Mouse (Mus musculus) stomach, postnatal 0 days (tissue): ENCODE data around the gene Zfp825. TPM values are rescaled to one million over a fixed set of nuclear protein-coding genes. Genes with fewer than 3 reads are reported as not detected.
"Not testable (repeated sequence)": the region's sequence is repeated elsewhere in the genome, so short reads cannot be mapped to it uniquely, and the experiment has no call there.

Experiments used
- ATAC-seq: fragments of 200-750 bp; cut with Nextera tagmentation; 2 replicates; pipeline ENCODE4 v1.8.0; 2017; ENCODE audit not compliant: low FRiP score, low TSS enrichment
- DNase-seq: peaks from one replicate; pipeline ENCODE4 v3.0.0-alpha.2; 2016; ENCODE audit warnings: low spot score
- H3K27ac ChIP-seq: fragments of 300-500 bp; sonication (generic); replicated peaks from 2 replicates; pipeline ENCODE4 v1.5.1; 2014; ENCODE audit warnings: mild to moderate bottlenecking, control low read depth
- H3K27me3 ChIP-seq: fragments of 300-500 bp; sonication (generic); 2 replicates; pipeline ENCODE4 v1.6.1; 2014; ENCODE audit warnings: low read length; ENCODE audit not compliant: control insufficient read depth, insufficient read depth
- H3K36me3 ChIP-seq: fragments of 300-500 bp; sonication (generic); 2 replicates; pipeline ENCODE4 v1.6.1; 2014; ENCODE audit warnings: low read length, mixed read lengths; ENCODE audit not compliant: control insufficient read depth, insufficient read depth
- H3K4me1 ChIP-seq: fragments of 300-500 bp; sonication (generic); replicated peaks from 2 replicates; pipeline ENCODE4 v1.6.1; 2014; ENCODE audit warnings: antibody characterized with exemption; ENCODE audit not compliant: control insufficient read depth, insufficient read depth
- H3K4me2 ChIP-seq: fragments of 300-500 bp; sonication (generic); replicated peaks from 2 replicates; pipeline ENCODE4 v1.6.1; 2014; ENCODE audit warnings: low read depth, mild to moderate bottlenecking, control low read depth, moderate library complexity
- H3K4me3 ChIP-seq: fragments of 300-500 bp; sonication (generic); 2 replicates; pipeline ENCODE4 v1.5.1; 2014; ENCODE audit warnings: low read depth, low read length, control low read depth
- H3K9ac ChIP-seq: fragments of 300-500 bp; sonication (generic); 2 replicates; pipeline ENCODE4 v1.6.1; 2014; ENCODE audit warnings: mild to moderate bottlenecking, low read length, control low read depth, mixed read lengths
- H3K9me3 ChIP-seq: fragments of 300-500 bp; sonication (generic); 2 replicates; pipeline ENCODE4 v1.6.1; 2016; ENCODE audit warnings: low read length; ENCODE audit not compliant: control insufficient read depth
- CTCF ChIP-seq: IDR thresholded peaks from 2 replicates; pipeline ENCODE4 v1.5.1; 2016; ENCODE audit warnings: antibody characterized with exemption, low read depth, mild to moderate bottlenecking, moderate library complexity
- EP300 ChIP-seq: optimal IDR thresholded peaks from 2 replicates; pipeline ENCODE3; 2016; ENCODE audit warnings: antibody characterized with exemption
- WGBS: fragments of 180-500 bp; shearing (Covaris S2); extraction: QIAGEN DNeasy Blood & Tissue Kit; methylation state at CpG from one replicate; pipeline ENCODE4 v1.1.7; 2014; 5-methylcytosine and 5-hydroxymethylcytosine counted together
- polyA plus RNA-seq: library from polyadenylated mRNA; unstranded; fragments of >200 nt; fragmentation: Nextera tagmentation; extraction: Ambion mirVana; gene quantifications from 2 replicates; pipeline ENCODE4 v1.2.1, GENCODE M21; 2015

Gene Zfp825
- 10.6 and 10.7 TPM in 2 replicates for polyA plus RNA-seq

DNA sequence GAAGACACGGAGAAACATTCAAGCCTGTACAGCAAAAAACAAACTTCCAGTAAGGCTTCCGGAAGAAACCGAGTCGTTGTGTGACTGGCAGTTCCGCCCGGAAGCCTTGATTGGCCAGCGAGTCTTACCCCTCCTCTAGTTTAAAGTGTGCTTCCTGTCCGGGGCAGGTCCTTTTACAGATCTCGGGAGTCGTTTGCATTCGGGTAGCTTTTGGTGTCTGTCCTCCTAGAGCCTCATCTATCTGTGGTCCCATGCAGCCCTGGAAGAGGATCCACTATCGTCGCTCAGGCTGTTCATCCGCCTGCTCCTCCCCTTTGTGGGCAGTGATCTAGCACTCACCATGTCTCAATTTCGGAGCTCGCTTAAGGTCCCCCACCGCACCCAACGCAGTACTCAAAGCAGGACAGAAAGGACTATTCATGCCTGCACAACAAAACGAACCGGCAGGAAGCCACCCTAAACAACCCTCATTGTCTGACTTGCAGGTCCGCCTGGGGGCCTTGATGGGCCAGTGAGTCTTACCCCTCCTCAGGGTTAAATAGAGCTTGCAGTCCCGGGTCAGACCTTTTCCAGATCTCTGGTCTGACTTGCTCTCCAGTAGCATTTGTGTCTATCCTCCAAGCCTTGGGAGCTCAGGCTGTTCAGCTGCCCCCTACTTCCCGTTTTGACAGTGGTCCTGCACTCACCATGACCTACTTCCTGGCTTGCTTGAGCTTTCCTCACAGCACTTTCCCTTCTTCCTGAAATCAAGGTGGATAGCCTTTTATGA is at the start of gene Zfp825:
TSS of gene Zfp825 (minus strand) at position 82 of the 769 bp plus-strand sequence.
- under 1% methylated on average over 23 of the region's 23 CpGs for WGBS
- Histone ChIP-seq H3K4me1 (no peaks in the 10 kb centered on the region), H3K27ac (peak within 1 kb of the TSS; percentile 91), H3K9ac (peak within 1 kb of the TSS; percentile 75), H3K4me2 (peak within 1 kb of the TSS; percentile 91), H3K27me3 (no peaks in the 10 kb centered on the region), H3K36me3 (no peaks in the 10 kb centered on the region), H3K9me3 (no peaks in the 10 kb centered on the region), H3K4me3 (peak within 1 kb of the TSS; percentile 60)
- ATAC-seq (peak; percentile 97), DNase-seq (peak; percentile 83)
- TF ChIP-seq CTCF (no peak; the same call in 1 of the 2 replicates), EP300 (no peak)

DNA sequence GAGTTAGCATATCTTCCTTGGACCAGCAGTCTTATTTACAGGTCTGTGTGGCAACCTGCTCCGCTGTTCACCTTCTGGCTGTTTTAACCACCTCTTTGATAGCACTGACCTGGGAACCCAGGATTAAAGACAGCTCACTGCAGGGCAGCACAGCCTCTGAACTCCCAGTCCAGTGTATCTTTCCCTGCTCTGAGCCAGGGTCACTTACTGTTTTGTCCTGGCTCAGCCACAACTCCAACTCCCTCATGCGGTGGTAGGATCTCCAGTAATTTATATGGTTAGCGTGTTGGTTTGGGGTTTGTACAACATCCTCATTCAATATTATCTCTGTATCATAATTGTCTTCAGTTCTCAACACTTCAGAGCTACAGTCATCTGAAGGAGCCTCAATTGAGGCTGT is 41.6 kb upstream of the Zfp825 start:
- H3K9ac ChIP-seq, ATAC-seq, H3K27me3 ChIP-seq, H3K4me3 ChIP-seq, DNase-seq, H3K36me3 ChIP-seq, H3K4me2 ChIP-seq, H3K9me3 ChIP-seq, H3K4me1 ChIP-seq, H3K27ac ChIP-seq: not testable (repeated sequence)
- 89% methylated on average over 3 of the region's 3 CpGs for WGBS

DNA sequence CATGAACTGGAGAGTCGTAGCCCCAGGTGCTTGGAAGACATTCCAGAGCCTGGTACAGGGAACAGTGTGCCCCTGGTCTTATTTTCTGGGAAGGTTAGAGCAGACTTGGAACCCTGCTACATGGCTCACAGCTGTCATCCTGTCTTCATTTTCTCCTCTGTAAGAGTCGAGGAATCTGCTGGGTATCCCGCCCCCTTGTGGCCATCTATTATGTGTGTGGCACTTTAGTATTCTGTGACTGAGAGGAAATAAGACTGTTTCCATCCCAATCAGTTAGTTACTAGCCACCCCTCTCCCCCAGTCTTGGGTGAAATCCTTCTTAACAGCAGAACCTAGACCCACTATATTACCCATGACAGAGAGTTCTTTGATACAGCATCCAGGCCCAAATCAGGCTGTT is 41.1 kb upstream of the Zfp825 start:
- not testable (repeated sequence) for H3K36me3 ChIP-seq, H3K9me3 ChIP-seq, H3K4me3 ChIP-seq, H3K27ac ChIP-seq, H3K4me2 ChIP-seq, H3K4me1 ChIP-seq, H3K9ac ChIP-seq, H3K27me3 ChIP-seq
- 14% methylated on average over 3 of the region's 3 CpGs for WGBS
- TF ChIP-seq CTCF = peak; percentile 77
- DNase-seq (peak; percentile 66), ATAC-seq (0 out of 2 replicates have a peak, but pooled peaks have one; percentile 35)

DNA sequence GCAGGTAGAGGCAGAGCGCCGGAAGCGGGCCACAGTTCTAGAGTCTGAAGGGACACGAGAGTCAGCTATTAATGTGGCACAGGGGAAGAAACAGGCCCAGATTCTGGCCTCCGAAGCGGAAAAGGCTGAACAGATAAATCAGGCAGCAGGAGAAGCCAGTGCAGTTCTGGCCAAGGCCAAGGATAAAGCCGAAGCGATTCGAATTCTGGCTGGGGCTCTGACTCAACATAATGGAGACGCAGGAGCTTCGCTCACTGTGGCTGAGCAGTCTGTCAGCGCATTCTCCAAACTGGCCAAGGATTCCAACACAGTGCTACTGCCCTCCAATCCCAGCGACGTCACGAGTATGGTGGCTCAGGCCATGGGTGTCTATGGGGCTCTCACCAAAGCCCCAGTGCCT is 40.3 kb upstream of the Zfp825 start:
- no peak for ATAC-seq
- Histone ChIP-seq H3K4me3 (no peak overlapping the region), H3K9ac (no peak overlapping the region), H3K27me3 (no peaks in the 10 kb centered on the region), H3K4me2 (no peak overlapping the region), H3K36me3 (no peaks in the 10 kb centered on the region), H3K27ac (no peak overlapping the region), H3K9me3 (peaks cover 1% of the 10 kb centered on the region; the same call in 1 of the 2 replicates), H3K4me1 (no peaks in the 10 kb centered on the region)
- no peak for DNase-seq
- 92% methylated on average over 15 of the region's 15 CpGs for WGBS
- no peak for TF ChIP-seq EP300
- TF ChIP-seq CTCF = no peak

DNA sequence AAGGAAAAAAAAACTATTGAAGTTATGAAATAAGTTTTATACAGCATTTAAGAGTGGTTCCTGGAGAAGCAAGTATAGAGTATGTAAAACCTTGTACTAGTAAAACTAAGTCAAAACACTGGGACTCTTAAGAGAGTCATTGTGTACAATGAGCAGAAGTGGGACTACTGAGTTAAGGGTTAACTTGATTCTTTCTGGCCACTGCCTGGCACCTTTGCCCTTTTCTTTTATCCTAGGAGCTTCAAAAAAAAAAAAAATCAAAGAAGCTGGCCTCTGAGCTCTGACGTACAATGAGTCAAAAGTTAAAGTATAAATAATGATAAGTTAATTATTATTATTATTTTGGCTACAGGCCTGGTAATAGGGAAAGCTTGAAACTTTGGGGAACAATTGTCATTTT is 37.5 kb upstream of the Zfp825 start:
- not testable (repeated sequence) for H3K4me2 ChIP-seq, ATAC-seq, H3K36me3 ChIP-seq, H3K9ac ChIP-seq, H3K27me3 ChIP-seq, H3K4me1 ChIP-seq, H3K27ac ChIP-seq, H3K9me3 ChIP-seq, DNase-seq, H3K4me3 ChIP-seq
- WGBS = 0% methylated on average over 1 of the region's 1 CpGs

DNA sequence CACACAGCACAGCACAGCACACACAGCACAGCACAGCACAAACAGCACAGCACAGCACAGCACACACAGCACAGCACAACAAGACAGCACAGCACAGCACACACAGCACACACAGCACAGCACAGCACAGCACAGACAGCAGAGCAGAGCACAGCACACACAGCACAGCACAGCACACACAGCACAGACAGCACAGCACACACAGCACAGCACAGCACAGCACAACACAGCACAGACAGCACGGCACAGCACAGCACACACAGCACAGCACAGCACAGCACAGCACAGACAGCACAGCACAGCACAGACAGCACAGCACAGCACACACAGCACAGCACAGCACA is 35.6 kb upstream of the Zfp825 start:
- not testable (repeated sequence) for H3K27me3 ChIP-seq, H3K4me3 ChIP-seq, H3K4me2 ChIP-seq, H3K36me3 ChIP-seq, H3K27ac ChIP-seq, H3K9me3 ChIP-seq, DNase-seq, H3K9ac ChIP-seq, H3K4me1 ChIP-seq
- 0 out of 2 replicates have a peak, but pooled peaks have one; percentile 2 for ATAC-seq
- 40% methylated on average over 1 of the region's 1 CpGs for WGBS

DNA sequence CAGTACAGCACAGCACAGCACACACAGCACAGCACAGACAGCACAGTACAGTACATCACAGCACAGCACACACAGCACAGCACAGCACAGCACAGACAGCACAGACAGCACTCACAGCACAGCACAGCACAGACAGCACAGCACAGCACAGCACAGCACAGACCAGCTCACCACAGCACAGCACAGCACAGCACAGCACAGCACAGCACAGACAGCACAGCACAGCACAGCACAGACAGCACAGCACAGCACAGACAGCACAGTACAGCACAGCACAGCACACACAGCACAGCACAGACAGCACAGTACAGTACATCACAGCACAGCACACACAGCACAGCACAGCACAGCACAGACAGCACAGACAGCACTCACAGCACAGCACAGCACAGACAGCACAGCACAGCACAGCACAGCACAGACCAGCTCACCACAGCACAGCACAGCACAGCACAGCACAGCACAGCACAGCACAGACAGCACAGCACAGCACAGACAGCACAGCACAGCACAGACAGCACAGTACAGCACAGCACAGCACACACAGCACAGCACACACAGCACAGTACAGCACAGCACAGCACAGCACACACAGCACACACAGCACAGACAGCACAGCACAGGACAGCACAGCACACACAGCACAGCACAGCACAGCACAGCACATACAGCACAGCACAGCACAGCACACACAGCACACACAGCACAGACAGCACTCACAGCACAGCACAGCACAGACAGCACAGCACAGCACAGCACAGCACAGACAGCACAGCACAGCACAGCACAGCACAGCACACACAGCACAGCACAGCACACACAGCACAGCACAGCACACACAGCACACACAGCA is 35.0 kb upstream of the Zfp825 start:
- peak; percentile 53 for ATAC-seq
- not testable (repeated sequence) for H3K4me3 ChIP-seq, DNase-seq, H3K27me3 ChIP-seq, H3K36me3 ChIP-seq, H3K9ac ChIP-seq, H3K4me1 ChIP-seq, H3K4me2 ChIP-seq, H3K9me3 ChIP-seq, H3K27ac ChIP-seq
